Mouse (Mus musculus): ENCODE data around the gene Olfr987. TPM values are rescaled to one million over a fixed set of nuclear protein-coding genes. Genes with fewer than 3 reads are reported as not detected.
"Not testable (repeated sequence)": the region's sequence is repeated elsewhere in the genome, so short reads cannot be mapped to it uniquely, and the experiment has no call there.

Gene Olfr987
- polyA plus RNA-seq (2014; fragmentation: Nextera tagmentation; extraction: Ambion mirVana): not detected in 2 replicates

DNA sequence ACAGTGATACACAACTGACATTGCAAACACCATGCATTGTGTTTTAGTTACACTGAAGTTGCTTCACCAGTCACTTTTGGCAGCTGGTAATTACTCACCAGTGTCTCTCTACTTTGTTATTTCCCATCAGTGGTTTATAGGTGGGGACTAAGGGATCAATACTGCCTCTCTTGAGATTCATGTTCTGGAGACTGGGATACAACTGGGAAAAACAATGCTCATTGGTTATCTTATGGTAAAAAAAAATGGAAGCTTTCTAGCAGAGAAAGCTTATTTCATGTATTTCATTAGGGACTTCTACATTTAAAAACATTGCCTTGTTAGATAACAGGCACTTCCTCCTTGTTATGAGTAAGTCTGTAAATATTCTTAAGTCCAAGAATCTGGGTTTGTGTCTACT, at the start of gene Olfr987:
TSS of gene Olfr987 (minus strand) at position 101 of the 400 bp plus-strand sequence.
- not testable (repeated sequence) for H3K27me3 ChIP-seq (replicated peaks; ENCODE audit: control insufficient read depth, insufficient read depth, low read length); H3K4me2 ChIP-seq (ENCODE audit: low read length); H3K27ac ChIP-seq (ENCODE audit: low read depth, low read length); H3K9ac ChIP-seq (ENCODE audit: low read length); ATAC-seq; DNase-seq (ENCODE audit: low spot score); H3K9me3 ChIP-seq (replicated peaks; ENCODE audit: control insufficient read depth, low read length); H3K4me1 ChIP-seq (ENCODE audit: control insufficient read depth, insufficient read depth, low read length); H3K36me3 ChIP-seq (ENCODE audit: control insufficient read depth, insufficient read depth, low read length); H3K4me3 ChIP-seq (ENCODE audit: low read depth, low read length)

DNA sequence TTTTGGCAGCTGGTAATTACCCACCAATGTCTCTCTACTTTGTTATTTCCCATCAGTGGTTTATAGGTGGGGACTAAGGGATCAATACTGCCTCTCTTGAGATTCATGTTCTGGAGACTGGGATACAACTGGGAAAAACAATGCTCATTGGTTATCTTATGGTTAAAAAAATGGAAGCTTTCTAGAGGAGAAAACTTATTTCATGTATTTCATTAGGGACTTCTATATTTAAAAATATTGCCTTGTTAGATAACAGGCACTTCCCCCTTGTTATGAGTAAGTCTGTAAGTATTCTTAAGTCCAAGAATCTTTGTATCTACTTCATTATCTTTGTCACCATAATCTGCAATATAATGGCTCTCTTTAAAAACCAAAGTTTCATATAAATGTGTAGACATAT, 24.0 kb upstream of the Olfr987 start, which contains the start of gene Olfr988:
TSS of gene Olfr988 (minus strand) at position 101 of the 400 bp plus-strand sequence.
- not testable (repeated sequence) for H3K36me3 ChIP-seq (ENCODE audit: control insufficient read depth, insufficient read depth, low read length); H3K9ac ChIP-seq (ENCODE audit: low read length); H3K4me1 ChIP-seq (ENCODE audit: control insufficient read depth, insufficient read depth, low read length); DNase-seq (ENCODE audit: low spot score); H3K27ac ChIP-seq (ENCODE audit: low read depth, low read length); ATAC-seq; H3K4me3 ChIP-seq (ENCODE audit: low read depth, low read length); H3K27me3 ChIP-seq (replicated peaks; ENCODE audit: control insufficient read depth, insufficient read depth, low read length); H3K4me2 ChIP-seq (ENCODE audit: low read length); H3K9me3 ChIP-seq (replicated peaks; ENCODE audit: control insufficient read depth, low read length)

DNA sequence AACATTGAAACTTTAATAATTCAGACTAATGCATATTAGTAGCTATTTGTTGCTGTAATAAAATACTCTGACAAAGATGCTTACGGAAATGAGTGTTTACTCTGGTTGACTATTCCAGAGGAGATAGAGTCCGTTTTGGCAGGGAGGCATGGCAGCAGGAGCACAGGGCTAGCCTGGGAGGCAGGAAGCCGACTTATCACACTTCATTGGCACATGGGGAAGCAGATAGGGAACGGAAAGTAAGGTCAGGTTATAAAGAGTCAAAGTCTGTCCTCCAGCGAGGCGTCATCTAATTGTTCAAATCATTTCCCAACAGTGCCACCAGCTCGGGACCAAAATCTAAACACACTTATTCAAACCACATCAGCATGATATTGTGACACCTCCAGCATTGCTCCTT, 857 bp upstream of the Olfr987 start:
- Histone ChIP-seq H3K9me3 (replicated peaks; ENCODE audit: control insufficient read depth, low read length) (no peaks in the 10 kb centered on the region), H3K36me3 (ENCODE audit: control insufficient read depth, insufficient read depth, low read length) (no peaks in the 10 kb centered on the region), H3K27me3 (replicated peaks; ENCODE audit: control insufficient read depth, insufficient read depth, low read length) (no peaks in the 10 kb centered on the region), H3K9ac (ENCODE audit: low read length) (no peak overlapping the region), H3K4me2 (ENCODE audit: low read length) (no peak overlapping the region), H3K4me1 (ENCODE audit: control insufficient read depth, insufficient read depth, low read length) (no peaks in the 10 kb centered on the region), H3K4me3 (ENCODE audit: low read depth, low read length) (no peak overlapping the region), H3K27ac (ENCODE audit: low read depth, low read length) (no peak overlapping the region)
- DNase-seq (ENCODE audit: low spot score) (no peak), ATAC-seq (no peak)
- WGBS: 84% methylated on average over 7 of the region's 7 CpGs

DNA sequence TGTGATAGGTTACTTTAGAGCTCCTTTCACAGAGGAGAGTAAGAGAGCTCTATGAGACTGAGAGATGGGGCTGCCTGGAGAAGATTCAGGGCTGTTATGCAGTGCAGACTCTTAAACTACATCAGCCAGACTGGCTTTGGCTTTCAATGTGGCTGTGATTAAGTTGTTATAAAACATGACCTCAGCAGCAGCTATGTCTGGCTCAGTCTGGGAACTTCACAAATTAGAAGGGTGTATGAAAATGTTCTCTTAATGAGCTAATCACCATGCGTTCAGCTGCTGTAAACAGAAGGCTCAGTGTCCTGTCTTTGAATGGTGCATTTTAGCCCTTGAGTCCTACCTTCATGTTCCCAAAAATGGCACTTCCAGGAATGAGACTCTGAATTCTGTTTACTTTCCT, 20.0 kb downstream of the Olfr987 start:
- no peak overlapping the region for H3K4me2 ChIP-seq (ENCODE audit: low read length)
- no peaks in the 10 kb centered on the region for H3K36me3 ChIP-seq (ENCODE audit: control insufficient read depth, insufficient read depth, low read length)
- ATAC-seq (no peak), DNase-seq (ENCODE audit: low spot score) (peak; percentile 25)
- H3K27me3 ChIP-seq (replicated peaks; ENCODE audit: control insufficient read depth, insufficient read depth, low read length): no peaks in the 10 kb centered on the region
- H3K27ac ChIP-seq (ENCODE audit: low read depth, low read length): no peak overlapping the region
- no peaks in the 10 kb centered on the region for H3K4me1 ChIP-seq (ENCODE audit: control insufficient read depth, insufficient read depth, low read length)
- 13% methylated on average over 1 of the region's 1 CpGs for WGBS
- H3K4me3 ChIP-seq (ENCODE audit: low read depth, low read length): no peak overlapping the region
- H3K9me3 ChIP-seq (replicated peaks; ENCODE audit: control insufficient read depth, low read length): no peaks in the 10 kb centered on the region
- H3K9ac ChIP-seq (ENCODE audit: low read length): no peak overlapping the region

DNA sequence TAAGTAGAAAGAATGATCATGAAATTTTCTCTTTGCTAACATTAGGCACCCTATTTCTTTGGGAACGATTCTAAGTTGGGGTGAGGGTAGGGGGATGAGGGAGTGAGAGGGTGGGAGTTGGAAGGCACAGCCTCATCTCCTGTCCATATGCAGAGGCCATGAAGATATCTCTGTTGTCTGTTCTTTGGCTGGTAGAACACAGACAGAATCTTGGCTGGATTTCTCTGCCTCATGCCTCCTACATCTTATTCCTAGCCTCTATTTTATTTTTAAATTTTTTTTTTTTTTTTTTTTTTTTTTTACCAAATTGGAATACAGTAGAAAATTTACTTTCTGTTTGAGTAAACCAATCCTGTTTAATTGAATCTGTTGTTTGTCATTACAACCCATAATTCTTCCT, 53.7 kb downstream of the Olfr987 start:
- Histone ChIP-seq H3K36me3 (ENCODE audit: control insufficient read depth, insufficient read depth, low read length) (no peaks in the 10 kb centered on the region), H3K9ac (ENCODE audit: low read length) (no peak overlapping the region), H3K4me3 (ENCODE audit: low read depth, low read length) (no peak overlapping the region), H3K9me3 (replicated peaks; ENCODE audit: control insufficient read depth, low read length) (no peaks in the 10 kb centered on the region), H3K4me2 (ENCODE audit: low read length) (no peak overlapping the region), H3K27ac (ENCODE audit: low read depth, low read length) (no peak overlapping the region), H3K27me3 (replicated peaks; ENCODE audit: control insufficient read depth, insufficient read depth, low read length) (no peaks in the 10 kb centered on the region), H3K4me1 (ENCODE audit: control insufficient read depth, insufficient read depth, low read length) (peaks cover 6% of the 10 kb centered on the region)
- DNase-seq (ENCODE audit: low spot score): no peak
- no peak for ATAC-seq
- WGBS: 54% methylated on average over 1 of the region's 1 CpGs

DNA sequence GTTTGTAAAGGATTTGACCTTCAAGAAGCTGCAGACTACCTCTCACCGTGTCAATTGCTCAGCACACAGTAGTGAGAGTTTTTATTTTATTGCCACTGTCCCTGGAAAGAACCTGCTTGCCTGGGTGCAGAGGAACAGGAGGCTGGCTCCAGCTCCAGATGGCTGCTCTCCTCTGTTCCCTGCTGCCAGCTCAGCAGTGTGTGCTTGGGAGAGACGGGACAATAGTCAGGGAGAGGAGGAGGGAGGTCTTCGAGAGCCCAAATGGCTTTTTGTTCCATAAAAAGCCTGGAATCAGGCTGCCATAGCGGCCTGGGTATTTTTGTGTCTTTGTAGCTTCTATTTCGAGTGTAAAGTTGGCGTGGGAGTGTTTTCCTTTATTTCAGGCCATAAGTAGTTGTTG, 54.5 kb downstream of the Olfr987 start:
- WGBS: 24% methylated on average over 6 of the region's 6 CpGs
- peak; percentile 91 for ATAC-seq

DNA sequence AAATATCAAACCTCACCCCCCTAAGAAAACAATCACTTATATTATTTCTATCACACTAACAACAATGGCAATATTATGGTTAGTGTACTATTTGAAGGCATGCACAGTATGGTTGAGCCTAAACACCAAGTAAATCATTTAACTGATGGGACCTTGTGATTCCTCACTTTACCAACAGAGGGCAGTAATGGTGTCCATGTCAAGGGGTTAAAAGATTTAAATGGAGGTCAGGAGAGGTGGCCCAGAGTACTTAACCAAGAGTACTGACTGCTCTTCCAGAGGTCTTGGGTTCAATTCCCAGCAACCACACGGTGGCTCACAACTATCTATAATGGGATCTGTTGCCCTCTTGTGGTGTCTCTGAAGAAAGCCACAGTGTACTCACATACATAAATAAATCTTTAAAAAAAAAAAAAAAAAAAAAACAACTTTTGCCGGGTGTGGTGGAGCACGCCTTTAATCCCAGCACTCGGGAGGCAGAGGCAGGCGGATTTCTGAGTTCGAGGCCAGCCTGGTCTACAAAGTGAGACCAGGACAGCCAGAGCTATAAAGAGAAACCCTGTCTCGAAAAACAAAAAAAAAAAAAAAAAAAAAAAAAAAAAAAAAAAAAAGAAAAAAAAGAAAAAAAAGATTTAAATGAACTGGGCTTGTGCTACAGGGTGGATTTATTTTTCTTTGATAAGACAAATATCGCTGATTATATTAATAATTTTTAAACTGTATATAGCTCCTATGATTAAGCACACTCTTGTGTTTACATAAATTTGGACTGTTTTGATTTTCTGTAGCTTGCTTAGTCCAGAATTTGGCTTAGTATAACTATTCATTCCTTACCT, 55.3 kb downstream of the Olfr987 start:
- Histone ChIP-seq H3K4me2 (ENCODE audit: low read length) (no peak overlapping the region), H3K9ac (ENCODE audit: low read length) (no peak overlapping the region), H3K36me3 (ENCODE audit: control insufficient read depth, insufficient read depth, low read length) (no peaks in the 10 kb centered on the region), H3K9me3 (replicated peaks; ENCODE audit: control insufficient read depth, low read length) (no peaks in the 10 kb centered on the region), H3K4me1 (ENCODE audit: control insufficient read depth, insufficient read depth, low read length) (peaks cover 6% of the 10 kb centered on the region), H3K4me3 (ENCODE audit: low read depth, low read length) (no peak overlapping the region), H3K27me3 (replicated peaks; ENCODE audit: control insufficient read depth, insufficient read depth, low read length) (no peaks in the 10 kb centered on the region), H3K27ac (ENCODE audit: low read depth, low read length) (peak overlapping the region; percentile 52; the same call in 1 of the 2 replicates)
- 88% methylated on average over 8 of the region's 8 CpGs for WGBS
- DNase-seq (ENCODE audit: low spot score): no peak
- 0 out of 2 replicates have a peak, but pooled peaks have one; percentile 3 for ATAC-seq

More for the DNA sequence above, 54.5 kb downstream of the Olfr987 start:
- peaks cover 6% of the 10 kb centered on the region for H3K4me1 ChIP-seq (ENCODE audit: control insufficient read depth, insufficient read depth, low read length)
- H3K9me3 ChIP-seq (replicated peaks; ENCODE audit: control insufficient read depth, low read length): no peaks in the 10 kb centered on the region
- H3K4me2 ChIP-seq (ENCODE audit: low read length): no peak overlapping the region
- DNase-seq (ENCODE audit: low spot score): peak; percentile 69
- no peak overlapping the region for H3K4me3 ChIP-seq (ENCODE audit: low read depth, low read length)
- no peaks in the 10 kb centered on the region for H3K27me3 ChIP-seq (replicated peaks; ENCODE audit: control insufficient read depth, insufficient read depth, low read length)
- H3K9ac ChIP-seq (ENCODE audit: low read length): no peak overlapping the region
- H3K36me3 ChIP-seq (ENCODE audit: control insufficient read depth, insufficient read depth, low read length): no peaks in the 10 kb centered on the region
- peak overlapping the region; percentile 52; the same call in 1 of the 2 replicates for H3K27ac ChIP-seq (ENCODE audit: low read depth, low read length)

DNA sequence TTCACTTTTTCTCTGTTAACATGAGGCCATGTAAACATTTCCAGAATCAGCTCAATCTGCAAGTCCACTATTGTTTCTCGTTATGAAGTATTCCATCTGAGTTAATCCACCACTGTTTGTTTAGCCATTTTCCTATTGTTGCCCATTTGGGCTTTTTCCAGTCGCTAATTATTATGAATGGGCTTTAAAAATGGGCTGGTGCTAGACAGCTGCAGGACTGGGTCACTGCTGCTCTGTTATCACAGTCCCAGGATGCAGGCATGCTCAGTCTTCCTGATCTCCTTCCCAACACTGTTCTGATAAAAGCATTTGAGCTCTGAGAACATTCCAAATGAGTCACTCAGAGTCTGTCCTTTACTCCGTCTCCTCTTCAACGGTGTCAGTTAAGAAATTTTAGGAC, 58.1 kb downstream of the Olfr987 start:
- Histone ChIP-seq H3K4me2 (ENCODE audit: low read length) (no peak overlapping the region), H3K27me3 (replicated peaks; ENCODE audit: control insufficient read depth, insufficient read depth, low read length) (no peaks in the 10 kb centered on the region), H3K9me3 (replicated peaks; ENCODE audit: control insufficient read depth, low read length) (no peaks in the 10 kb centered on the region), H3K9ac (ENCODE audit: low read length) (no peak overlapping the region), H3K4me1 (ENCODE audit: control insufficient read depth, insufficient read depth, low read length) (peaks cover 6% of the 10 kb centered on the region), H3K36me3 (ENCODE audit: control insufficient read depth, insufficient read depth, low read length) (no peaks in the 10 kb centered on the region), H3K4me3 (ENCODE audit: low read depth, low read length) (no peak overlapping the region), H3K27ac (ENCODE audit: low read depth, low read length) (no peak overlapping the region)
- ATAC-seq (no peak; the same call in 1 of the 2 replicates), DNase-seq (ENCODE audit: low spot score) (peak; percentile 8)
- WGBS: 40% methylated on average over 4 of the region's 4 CpGs
